Mouse (Mus musculus) layer of hippocampus, adult 8-10 months (tissue): Measurements from ENCODE around the gene Hfe2. TPM values are rescaled to one million over a fixed set of nuclear protein-coding genes. Genes with fewer than 3 reads are reported as not detected.

ENCODE experiments used
- DNase-seq, 2 experiments: peaks; one replicate each; pipeline ENCODE4 v3.0.0; 2022; ENCODE audit warnings: low spot score in 2 of 2
- total RNA-seq, 4 experiments: library from RNA; stranded (reverse); gene quantifications; 2 replicates each; pipeline ENCODE4 v1.2.4; 2022

Hfe2 gene
- total RNA-seq, 4 experiments from 2014 or later, result 0.16 to 0.22 TPM; not detected in 2

DNA sequence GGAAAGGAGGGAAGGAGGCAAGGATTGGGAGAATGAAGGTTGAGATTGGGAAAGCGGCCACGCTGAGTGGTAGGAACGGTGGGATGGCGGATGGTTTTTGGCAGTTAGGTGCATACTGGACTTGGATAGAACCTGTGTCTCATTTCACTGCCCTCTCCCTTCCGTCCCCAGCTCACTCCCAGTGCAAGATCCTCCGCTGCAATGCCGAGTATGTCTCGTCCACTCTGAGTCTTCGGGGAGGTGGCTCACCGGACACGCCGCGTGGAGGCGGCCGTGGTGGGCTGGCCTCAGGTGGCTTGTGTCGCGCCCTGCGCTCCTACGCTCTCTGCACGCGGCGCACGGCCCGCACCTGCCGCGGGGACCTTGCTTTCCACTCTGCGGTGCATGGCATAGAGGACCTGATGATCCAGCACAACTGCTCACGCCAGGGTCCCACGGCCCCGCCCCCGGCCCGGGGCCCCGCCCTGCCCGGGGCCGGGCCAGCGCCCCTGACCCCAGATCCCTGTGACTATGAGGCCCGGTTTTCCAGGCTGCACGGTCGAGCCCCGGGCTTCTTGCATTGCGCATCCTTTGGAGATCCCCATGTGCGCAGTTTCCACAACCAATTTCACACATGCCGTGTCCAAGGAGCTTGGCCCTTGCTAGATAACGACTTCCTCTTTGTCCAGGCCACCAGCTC is 2.0 kb downstream of the Hfe2 start:
- no peak for DNase-seq

DNA sequence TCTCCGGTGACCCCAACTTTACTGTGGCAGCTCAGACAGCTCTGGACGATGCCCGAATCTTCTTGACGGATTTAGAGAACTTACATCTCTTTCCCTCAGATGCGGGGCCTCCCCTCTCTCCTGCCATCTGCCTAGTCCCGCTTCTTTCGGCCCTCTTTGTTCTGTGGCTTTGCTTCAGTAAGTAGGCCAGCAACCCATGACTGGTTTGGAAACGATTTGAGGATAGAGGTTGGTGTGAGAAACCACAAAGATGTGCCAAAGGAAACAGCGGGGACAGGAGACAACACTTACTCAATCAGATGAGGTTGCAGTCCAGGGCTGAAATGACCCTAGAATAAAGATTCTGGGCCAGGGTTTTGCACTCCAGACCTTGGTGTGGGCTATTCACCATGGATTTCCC is 3.5 kb downstream of the Hfe2 start:
- DNase-seq, result no peak

DNA sequence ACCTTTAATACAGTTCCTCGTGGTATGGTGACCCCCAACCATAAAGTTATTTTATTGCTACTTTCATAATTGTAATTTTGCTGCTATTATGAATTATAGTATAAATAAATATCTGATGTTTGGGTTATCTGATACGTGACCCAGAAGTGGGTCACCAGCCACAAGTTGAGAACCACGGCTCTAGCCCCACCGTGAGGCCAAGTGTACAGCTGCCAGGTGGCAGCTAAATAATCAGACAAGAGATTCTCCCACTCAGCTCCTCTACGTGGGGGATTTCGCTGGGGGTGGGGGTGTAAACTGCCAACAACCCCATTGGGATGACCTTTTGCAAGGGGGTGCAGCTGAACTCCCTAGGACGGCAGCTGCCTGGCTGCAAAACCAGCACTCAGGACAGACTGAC is 7.1 kb downstream of the Hfe2 start:
- no peak for DNase-seq

DNA sequence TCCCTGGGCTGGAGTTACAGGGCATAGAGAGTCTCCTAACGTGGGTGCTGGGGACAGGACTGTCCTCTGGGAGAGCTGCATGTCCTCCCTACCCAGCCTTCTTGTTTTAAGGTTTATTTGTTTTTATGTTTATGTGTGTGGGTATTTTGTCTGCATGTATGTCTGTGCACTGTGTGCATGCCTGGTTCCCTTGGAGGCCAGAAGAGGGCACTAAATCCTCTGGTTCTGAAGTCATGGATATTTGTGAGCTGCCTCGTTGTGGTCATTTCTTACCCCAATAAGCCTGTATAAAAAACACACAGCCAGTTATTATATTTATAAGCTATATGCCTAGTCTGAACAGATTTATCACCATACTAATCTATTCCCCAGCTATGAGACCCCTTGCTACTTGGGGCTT is 9.3 kb downstream of the Hfe2 start:
- no peak for DNase-seq

DNA sequence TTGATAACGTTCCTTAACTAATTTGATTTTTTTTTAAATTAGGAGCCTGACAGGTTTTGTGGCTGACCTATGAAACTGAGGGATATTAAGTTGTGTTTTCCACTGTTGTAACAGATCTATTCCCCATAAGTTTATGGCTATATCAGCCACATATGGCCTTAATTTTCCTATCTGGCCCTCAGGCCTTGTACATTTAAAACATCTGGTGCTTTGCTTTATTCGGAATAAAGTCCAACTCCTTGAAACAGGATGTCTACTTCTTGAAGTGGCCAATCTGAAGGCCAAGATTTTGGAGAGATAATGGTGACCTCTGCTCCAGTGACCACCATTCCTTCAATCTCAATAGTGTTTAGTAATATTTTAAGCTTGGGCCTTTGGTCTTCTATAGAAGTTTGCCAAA is 14.3 kb downstream of the Hfe2 start:
- no peak for DNase-seq

DNA sequence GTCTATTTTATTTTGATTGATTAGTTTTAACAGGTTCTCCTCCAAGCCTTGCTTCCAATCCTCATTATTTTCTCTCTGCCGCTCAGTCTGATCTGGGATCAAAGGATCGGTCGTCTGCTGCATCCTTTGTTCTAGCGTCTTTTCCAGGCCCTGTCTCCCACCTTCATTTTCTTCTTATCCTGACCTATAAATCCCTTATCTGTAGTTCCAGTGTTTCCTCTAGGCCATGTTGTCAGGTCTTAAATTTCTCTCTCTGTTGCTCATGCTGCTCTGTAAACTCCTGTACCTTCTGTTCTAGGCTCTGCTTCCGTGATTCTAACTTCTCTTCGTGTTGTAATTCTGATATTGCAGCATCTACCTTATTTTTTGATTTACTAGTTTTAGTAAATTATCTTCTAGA is 15.8 kb downstream of the Hfe2 start:
- DNase-seq, result no peak

DNA sequence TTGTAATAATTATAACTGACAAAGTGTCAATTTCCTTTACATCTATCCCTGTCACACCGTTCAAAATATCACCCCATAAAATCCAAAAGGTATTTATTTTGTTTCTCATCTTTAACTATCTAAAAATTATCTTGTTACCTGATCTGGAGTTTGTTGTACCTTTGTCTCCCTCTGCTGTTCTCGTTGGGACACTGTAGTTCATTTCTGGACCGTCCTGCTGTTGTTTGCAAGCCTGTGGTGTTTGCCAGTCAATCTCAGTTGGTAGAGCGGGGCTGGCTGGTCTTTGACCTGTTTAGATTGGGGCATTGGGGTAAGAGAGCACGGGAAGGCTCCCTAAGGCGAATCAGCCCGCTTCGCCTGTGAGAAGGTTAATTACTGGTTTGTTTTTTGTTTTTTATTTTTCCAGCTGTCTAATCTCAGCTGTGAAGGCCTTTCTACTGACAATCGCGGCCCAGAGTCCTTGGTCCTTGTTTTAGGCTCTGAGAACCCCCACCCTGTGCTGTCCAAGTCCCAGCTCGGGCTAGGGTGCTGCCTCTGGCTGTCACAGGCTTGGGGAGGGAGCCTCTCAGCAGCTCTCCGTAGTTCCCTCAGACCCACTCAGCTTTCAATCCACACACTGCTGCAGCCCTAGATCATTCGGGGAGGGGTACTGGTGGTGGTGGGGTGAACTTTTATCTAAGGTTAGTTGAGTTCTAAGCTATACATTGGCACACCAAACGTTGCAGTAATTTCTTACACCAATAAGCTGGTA is 16.5 kb downstream of the Hfe2 start:
- no peak for DNase-seq

DNA sequence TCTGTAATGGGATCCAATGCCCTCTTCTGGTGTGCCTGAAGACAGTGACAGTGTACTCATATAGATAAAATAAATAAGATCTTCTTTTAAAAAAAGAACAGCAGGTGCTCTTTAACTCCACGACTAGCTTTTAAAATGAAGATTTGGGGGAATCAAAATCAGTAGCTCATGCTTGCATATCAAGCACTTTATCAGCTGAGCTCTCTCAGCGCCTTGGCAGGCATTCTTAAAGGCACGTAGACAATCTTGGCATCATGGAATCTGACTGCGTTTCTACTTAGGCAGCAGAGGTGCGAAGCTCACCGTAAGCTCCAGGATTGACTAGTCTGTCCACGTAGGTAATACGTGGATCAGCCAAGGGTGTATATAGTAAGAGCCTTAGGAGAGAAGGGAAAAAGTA is 17.6 kb downstream of the Hfe2 start:
- no peak for DNase-seq

DNA sequence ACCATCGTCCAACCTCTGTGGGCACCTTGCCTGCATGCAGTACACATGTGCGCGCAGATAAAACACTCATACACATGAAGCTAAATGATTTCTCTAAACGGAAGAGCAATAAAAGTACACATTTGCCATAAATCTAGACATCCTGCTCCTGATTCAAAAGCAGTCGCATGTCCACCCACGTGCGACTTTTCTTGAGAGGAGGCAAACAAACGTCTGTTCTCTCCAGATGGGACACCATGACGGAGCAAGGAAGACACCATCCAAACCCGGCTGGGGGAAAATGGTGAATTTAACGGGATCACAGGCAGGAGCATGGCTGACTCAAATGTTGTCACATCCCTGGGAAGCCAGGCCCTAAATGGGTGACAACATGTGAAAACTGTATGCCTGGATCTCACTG is 18.4 kb downstream of the Hfe2 start:
- DNase-seq, result peak; percentile 54 to 64

DNA sequence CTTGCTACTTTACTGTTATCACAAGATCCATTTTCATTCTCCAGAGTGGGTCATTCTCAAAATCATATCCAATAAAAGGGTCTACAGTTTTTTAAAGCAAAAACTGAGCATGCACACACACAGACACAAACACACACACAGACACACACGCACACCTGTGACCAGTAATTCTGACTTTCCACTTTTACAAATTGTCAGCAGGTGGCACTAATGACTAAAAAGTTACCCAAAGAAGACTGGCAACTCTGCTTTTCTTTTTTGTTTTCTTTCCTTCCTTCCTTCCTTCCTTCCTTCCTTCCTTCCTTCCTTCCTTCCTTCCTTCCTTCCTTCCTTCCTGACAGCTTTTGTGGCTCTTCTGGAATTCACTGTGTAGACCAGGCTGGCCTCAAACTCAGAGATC is 20.6 kb downstream of the Hfe2 start:
- DNase-seq, result no peak

DNA sequence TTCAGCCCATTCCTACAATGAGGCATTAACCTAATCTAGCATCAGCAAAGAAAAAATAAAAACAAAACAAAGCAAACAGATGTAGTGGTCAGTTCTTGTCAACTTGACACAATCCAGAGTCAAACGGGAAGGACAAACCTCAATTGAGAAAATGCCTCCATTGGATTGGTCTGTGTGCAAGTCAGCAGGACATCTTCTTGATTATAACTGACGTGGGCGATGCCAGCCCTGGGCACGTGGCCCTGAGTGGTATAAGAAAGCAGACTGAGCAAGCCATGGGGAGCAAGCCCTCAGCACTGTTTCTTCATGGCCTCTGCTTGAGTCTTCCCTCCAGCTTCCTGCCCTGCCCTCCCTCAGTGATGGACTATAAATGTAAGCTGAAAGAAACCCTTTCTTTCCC is 21.9 kb downstream of the Hfe2 start:
- no peak for DNase-seq

DNA sequence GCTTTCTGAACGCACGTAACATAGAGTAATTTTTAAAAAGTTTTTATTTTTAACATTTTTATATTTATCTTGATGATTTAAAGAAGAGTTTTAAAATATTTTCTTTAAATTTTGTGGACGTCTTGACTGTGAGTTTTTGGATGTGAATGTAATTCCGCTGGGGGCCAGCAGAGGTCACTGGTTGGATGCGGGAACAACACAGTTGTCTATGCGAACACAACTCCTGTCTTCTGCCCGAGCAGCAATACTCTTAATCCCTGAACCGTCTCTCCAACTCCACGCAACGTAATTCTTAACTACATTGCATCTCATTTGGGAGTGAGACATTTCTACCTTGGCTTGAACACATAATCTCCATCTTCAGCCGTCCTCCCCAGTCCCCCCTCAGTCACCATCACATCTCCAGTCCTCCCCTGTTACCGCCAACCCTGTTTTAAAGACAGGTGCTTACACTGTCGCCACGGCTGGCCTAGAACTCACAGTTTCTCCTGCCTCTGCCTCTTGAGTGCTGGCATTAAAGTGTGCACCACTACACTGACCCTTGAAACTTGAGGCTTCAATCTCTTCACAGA is 22.5 kb downstream of the Hfe2 start:
- peak; percentile 52 to 79 for DNase-seq

DNA sequence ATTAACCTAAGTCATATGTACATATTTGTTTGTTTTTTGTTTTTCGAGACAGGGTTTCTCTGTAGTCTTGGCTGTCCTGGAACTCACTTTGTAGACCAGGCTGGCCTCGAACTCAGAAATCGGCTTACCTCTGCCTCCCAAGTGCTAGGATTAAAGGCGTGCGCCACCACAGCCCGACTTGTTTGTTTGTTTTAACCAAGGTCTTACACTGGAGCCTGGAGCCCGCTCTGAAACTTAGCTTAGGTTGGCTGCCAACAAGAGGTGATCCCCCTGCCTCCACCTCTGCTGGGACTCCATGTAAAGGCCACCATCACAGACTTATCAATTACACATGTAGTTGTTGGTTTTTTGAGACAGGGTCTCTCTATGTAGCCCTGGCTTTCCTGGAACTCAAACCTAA is 23.9 kb downstream of the Hfe2 start:
- no peak for DNase-seq

DNA sequence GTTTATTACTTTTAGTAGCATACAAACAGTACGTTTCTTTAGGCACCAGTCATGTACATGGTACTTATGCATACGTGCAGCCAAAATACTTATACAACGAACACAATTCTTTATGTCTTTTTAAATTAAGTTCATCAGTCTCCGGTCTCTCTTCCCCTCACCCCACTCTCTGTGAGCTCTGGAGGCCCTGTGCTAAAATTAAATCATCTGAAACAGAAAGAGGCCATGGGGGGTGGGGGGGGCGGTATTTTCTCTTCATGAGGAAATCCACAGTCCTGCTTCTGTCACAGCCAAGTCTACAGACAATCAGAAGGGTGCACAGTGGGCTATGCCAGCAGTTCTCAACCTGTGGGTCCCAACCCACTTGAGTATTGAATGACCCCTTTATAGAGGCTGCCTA is 24.4 kb downstream of the Hfe2 start:
- DNase-seq, result no peak

DNA sequence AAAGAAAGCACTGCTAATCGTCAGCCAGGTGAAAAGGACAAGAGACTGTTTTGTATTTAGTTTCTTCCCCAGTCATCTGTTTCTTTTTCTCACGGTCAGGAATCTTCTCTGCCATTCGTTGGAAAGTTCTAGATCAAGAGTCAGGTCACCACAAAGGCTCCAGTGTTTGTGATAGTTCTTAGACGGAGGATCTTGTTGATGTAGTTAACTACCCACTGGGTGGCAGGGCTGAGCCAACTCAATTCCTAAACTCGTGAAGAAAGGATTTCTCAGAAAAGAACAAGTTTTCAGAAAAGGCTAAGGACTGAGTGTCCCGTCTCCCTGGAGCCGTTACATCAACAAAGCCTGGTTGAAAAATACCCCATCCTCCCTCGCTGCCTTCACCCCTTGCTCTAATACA is 26.2 kb downstream of the Hfe2 start:
- peak in 1 of 2 experiments; percentile 54 for DNase-seq

DNA sequence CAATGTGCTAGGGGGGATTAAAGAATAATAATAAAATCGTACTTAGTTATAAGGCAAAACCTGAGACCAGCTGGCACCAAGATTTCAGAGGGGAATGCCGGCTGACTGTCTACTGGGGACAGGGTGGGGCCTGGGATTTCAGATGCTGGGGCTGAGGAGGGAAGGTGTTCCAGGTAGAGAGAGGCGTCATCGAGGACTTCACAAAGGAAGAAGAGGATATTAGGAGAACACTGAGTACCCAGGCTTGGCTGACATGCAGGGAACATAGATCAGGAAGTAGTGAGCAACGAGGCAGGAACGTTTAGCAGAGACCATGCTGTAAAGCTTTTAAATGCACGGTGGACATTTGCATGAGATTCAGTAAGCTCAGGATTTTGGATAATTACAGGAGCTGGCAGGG is 26.9 kb downstream of the Hfe2 start:
- no peak for DNase-seq

DNA sequence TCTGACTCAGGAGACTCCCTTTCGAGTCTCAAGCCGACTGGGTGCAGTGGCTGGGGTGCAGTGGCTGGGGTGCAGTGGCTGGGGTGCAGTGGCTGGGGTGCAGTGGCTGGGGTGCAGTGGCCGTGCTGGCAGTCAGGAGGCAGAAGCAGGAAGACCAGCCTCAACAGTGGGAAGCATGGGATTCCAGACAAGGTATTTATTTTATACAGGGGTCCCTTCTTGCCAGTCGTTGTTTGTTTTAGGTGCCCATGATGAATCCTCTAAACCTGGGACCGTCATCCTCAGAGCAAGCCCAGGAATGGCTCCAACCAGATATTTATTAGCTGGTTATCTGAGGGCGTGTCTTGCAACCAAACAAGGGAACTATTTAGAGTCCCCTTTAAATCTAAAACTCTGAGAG is 28.6 kb downstream of the Hfe2 start:
- no peak for DNase-seq

DNA sequence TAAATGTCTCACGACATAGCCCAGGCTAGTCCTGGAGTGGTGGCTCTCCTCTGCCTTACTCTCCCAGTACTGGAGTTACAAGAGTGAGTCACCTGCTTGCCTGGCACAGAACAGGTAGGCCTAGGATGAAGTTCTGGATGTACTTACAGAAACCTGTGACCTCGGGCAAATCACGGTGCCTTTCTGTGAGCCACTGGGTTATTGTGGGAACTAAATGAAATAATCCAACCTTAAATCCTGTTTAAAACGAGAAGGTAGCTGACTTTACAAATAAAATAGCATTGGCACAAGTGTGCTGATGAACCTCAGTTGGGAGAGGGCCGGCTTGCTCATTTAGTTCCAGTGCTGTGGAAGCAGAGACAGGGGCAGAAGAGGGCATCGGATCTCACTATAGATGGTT is 29.3 kb downstream of the Hfe2 start:
- DNase-seq, result no peak

DNA sequence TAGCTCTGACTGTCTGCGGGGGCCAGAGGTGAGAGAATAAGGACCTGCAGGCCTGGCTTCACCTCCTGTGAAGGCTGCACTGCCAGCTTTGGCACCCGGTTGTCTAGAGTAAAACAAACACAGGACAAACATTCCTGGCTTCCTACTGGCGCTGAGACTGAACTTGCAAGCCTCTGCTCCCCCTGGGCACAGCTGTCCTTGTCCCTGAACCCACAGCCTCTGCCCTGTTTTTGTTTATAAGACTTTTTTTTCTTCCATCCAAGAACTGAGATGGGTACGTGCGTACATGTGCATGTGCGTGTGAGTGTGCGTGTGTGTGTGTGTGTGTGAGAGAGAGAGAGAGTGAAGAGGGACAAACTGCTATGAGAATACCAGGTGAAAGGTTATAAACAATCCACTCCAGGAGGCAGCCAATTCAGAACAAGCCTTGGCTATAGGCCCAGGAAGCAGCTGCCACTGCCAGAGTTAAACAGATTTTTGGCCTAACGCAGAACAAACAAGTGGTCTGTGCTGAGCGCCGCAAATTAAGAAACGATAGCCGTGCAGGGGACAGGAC is 30.1 kb downstream of the Hfe2 start:
- peak; percentile 56 to 60 for DNase-seq

DNA sequence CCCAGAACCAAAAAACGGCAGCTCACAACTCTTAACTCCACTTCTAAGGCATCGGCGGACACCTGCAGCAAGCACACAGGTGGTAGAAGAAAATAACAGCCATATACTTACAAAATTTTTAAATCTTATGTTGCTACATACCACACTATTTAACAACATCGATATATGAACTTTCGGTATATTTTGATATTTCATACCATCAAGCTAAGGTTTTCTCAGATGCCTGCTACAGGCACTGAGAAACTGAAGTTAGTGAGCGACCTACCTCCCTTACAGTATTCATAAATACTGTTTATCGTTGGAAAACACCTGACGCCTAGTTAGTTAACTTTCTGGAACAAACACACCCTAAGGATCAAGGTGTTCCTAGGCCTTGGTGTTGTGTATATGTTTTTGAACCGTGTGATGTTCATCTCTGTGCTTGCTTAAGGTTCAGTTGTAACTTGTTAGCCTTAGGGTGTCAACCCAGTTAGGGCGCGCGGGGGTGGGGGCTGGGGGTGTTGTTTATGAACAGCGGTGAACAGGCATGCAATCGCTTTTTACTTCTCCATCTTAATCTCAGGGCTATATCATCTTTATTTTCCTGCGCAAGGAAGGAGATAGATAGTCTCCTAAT is 31.1 kb downstream of the Hfe2 start:
- DNase-seq, result no peak

DNA sequence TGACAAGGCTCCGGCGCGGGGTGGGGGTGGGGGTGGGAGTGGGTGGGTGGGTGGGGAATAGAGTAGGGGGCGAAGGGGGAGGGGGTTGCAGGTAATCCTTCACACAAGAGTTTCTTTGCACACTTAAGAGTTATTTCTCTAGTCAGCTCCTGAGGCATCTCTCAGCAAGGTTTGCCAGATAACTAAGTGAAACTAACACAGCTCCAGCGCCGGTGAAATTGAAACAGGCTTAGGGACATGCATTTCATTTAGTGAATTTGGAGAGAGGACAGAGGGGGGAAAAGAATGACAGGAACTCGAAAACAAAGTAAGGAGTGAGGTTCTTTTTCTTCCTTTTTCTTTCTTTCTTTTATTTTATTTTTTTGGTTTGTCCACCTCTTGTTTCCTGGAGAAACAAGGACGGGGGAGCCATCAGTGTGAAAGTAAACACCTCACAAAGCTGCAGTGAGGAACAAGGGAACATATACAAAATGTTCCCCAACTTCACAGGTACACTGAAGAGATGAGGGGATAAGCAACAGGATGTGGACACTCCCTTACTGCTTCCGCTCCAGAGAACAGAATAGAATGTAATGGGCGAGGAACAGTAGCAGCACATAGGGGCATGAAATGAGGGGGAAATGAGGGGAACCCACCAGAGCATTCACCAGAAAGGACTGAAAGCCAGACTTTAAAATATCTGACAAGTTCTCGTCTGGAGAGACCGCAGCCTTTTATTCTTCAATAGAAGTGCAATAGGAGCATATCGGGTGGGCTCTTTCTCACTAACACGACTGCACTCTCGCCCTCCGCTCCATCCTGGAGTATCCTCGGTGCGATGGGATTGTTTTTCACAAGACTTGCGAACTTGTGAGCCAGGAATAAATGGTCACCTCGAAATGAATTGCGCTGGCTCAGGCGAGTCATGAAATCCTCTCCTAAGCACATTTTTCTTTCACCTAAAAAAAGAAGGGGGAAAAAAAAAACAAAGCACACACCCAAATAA is 32.0 kb downstream of the Hfe2 start:
- DNase-seq, result no peak
